Mouse (Mus musculus) CH12.LX (cell line): Measurements from ENCODE around the gene Clic4. TPM values are rescaled to one million over a fixed set of nuclear protein-coding genes. Genes with fewer than 3 reads are reported as not detected.

Source experiments
- DNase-seq: peaks from one replicate; pipeline ENCODE4 v3.0.0-alpha.2; 2013; ENCODE audit errors: extremely low read depth
- H3K27ac ChIP-seq: 2 replicates; pipeline ENCODE4 v1.5.1; 2012; ENCODE audit warnings: low read depth, mild to moderate bottlenecking, control low read depth, moderate library complexity; ENCODE audit not compliant: insufficient read depth
- H3K27me3 ChIP-seq: replicated peaks from 2 replicates; pipeline ENCODE3; 2012; ENCODE audit warnings: inconsistent platforms
- H3K36me3 ChIP-seq, 2 experiments: replicated peaks in 1 of 2; 2 replicates each; pipeline versions ENCODE3 to v1.6.1; 2012; ENCODE audit warnings: inconsistent platforms in 1 of 2, low read length in 1 of 2, mild to moderate bottlenecking in 1 of 2, mixed read lengths in 1 of 2, moderate library complexity in 1 of 2; ENCODE audit not compliant: control insufficient read depth in 1 of 2, insufficient read depth in 1 of 2
- H3K4me1 ChIP-seq, 2 experiments: 2 replicates each; pipeline ENCODE4 v1.6.1; 2012; ENCODE audit warnings: inconsistent platforms in 1 of 2, moderate library complexity in 1 of 2; ENCODE audit not compliant: insufficient read depth in 2 of 2, control insufficient read depth in 1 of 2
- H3K4me2 ChIP-seq: 2 replicates; pipeline ENCODE4 v1.6.1; 2012; ENCODE audit warnings: low read depth, mild to moderate bottlenecking, control low read depth; ENCODE audit not compliant: poor library complexity, insufficient read depth, severe bottlenecking
- H3K4me3 ChIP-seq, 3 experiments: fragments of 150-350 bp in 1 of 3; sonication (generic) in 1 of 3; replicated peaks in 1 of 3; 2 replicates each; pipeline versions ENCODE3 to v1.5.1; 2011 to 2012; ENCODE audit warnings: low read depth in 2 of 3, low read length in 2 of 3, mild to moderate bottlenecking in 2 of 3, moderate library complexity in 2 of 3, control low read depth in 1 of 3, improper control_type of control experiment in 1 of 3, inconsistent platforms in 1 of 3, mixed read lengths in 1 of 3; ENCODE audit not compliant: poor library complexity in 1 of 3
- H3K79me2 ChIP-seq: replicated peaks from 2 replicates; pipeline ENCODE4 v1.6.1; 2012; ENCODE audit warnings: mild to moderate bottlenecking, moderate library complexity; ENCODE audit not compliant: control insufficient read depth, poor library complexity, insufficient read depth, severe bottlenecking; ENCODE audit errors: extremely low read depth
- H3K9ac ChIP-seq: 2 replicates; pipeline ENCODE4 v1.6.1; 2012; ENCODE audit warnings: low read depth, mild to moderate bottlenecking, control low read depth, moderate library complexity; ENCODE audit not compliant: insufficient read depth
- H3K9me3 ChIP-seq: replicated peaks from 2 replicates; pipeline ENCODE3; 2012; ENCODE audit warnings: low read length, inconsistent platforms, mixed read lengths
- CHD1 ChIP-seq: IDR thresholded peaks from 2 replicates; pipeline ENCODE4 v1.6.1; 2012; ENCODE audit warnings: low read depth, low read length, improper control_type of control experiment, inconsistent platforms
- CHD2 ChIP-seq: IDR thresholded peaks from 2 replicates; pipeline ENCODE4 v1.6.1; 2011; ENCODE audit warnings: low read length, improper control_type of control experiment
- CTCF ChIP-seq, 2 experiments: IDR thresholded peaks in 1 of 2; conservative IDR thresholded peaks in 1 of 2; 2 replicates each; pipeline ENCODE4 v1.5.1; 2011 to 2012; ENCODE audit warnings: low read depth in 2 of 2, low read length in 2 of 2, improper control_type of control experiment in 1 of 2, inconsistent platforms in 1 of 2, mild to moderate bottlenecking in 1 of 2, moderate library complexity in 1 of 2
- E2F4 ChIP-seq: IDR thresholded peaks from 2 replicates; pipeline ENCODE4 v1.6.1; 2011; ENCODE audit warnings: low read depth, low read length, improper control_type of control experiment; ENCODE audit not compliant: insufficient replicate concordance
- EP300 ChIP-seq: IDR thresholded peaks from 2 replicates; pipeline ENCODE4 v1.6.1; 2011; ENCODE audit warnings: low read length, improper control_type of control experiment
- HCFC1 ChIP-seq: IDR thresholded peaks from 2 replicates; pipeline ENCODE4 v1.6.1; 2012; ENCODE audit warnings: low read depth, mild to moderate bottlenecking, inconsistent platforms, low read length, improper control_type of control experiment
- IRF4 ChIP-seq: IDR thresholded peaks from 2 replicates; pipeline ENCODE4 v1.6.1; 2014; ENCODE audit warnings: low read depth, mild to moderate bottlenecking, inconsistent platforms, low read length, improper control_type of control experiment
- JUN ChIP-seq: IDR thresholded peaks from 2 replicates; pipeline ENCODE4 v1.6.1; 2011; ENCODE audit warnings: low read depth, mild to moderate bottlenecking, low read length, improper control_type of control experiment, moderate library complexity; ENCODE audit not compliant: insufficient read depth
- JUND ChIP-seq: conservative IDR thresholded peaks from 2 replicates; pipeline ENCODE4 v1.6.1; 2011; ENCODE audit warnings: low read depth, low read length, improper control_type of control experiment
- KAT2A ChIP-seq: IDR thresholded peaks from 2 replicates; pipeline ENCODE4 v1.6.1; 2012; ENCODE audit warnings: low read length, improper control_type of control experiment, inconsistent platforms; ENCODE audit not compliant: insufficient replicate concordance
- MAFK ChIP-seq: IDR thresholded peaks from 2 replicates; pipeline ENCODE4 v1.6.1; 2011; ENCODE audit warnings: low read length, improper control_type of control experiment; ENCODE audit not compliant: insufficient replicate concordance
- MAZ ChIP-seq: IDR thresholded peaks from 2 replicates; pipeline ENCODE4 v1.6.1; 2012; ENCODE audit warnings: low read depth, mild to moderate bottlenecking, inconsistent platforms, low read length, improper control_type of control experiment, moderate library complexity
- NRF1 ChIP-seq: IDR thresholded peaks from 2 replicates; pipeline ENCODE4 v1.6.1; 2014; ENCODE audit warnings: low read depth, mild to moderate bottlenecking, inconsistent platforms, low read length, improper control_type of control experiment, moderate library complexity
- POLR2A ChIP-seq: IDR thresholded peaks from 2 replicates; pipeline ENCODE4 v1.6.1; 2011; ENCODE audit warnings: low read depth, mild to moderate bottlenecking, improper control_type of control experiment, low read length
- RCOR1 ChIP-seq: conservative IDR thresholded peaks from 2 replicates; pipeline ENCODE4 v1.6.1; 2012; ENCODE audit warnings: low read depth, mild to moderate bottlenecking, inconsistent platforms, low read length, improper control_type of control experiment
- SMC3 ChIP-seq: IDR thresholded peaks from 2 replicates; pipeline ENCODE4 v1.6.1; 2011; ENCODE audit warnings: low read depth, low read length, improper control_type of control experiment
- TCF12 ChIP-seq: IDR thresholded peaks from 2 replicates; pipeline ENCODE4 v1.6.1; 2014; ENCODE audit warnings: low read depth, mild to moderate bottlenecking, inconsistent platforms, low read length, improper control_type of control experiment
- USF2 ChIP-seq: conservative IDR thresholded peaks from 2 replicates; pipeline ENCODE4 v1.6.1; 2011; ENCODE audit warnings: low read depth, low read length, improper control_type of control experiment
- dilution Hi-C: fragments of 300-500 bp; cut with MboI; formaldehyde crosslinking; loops from 2 replicates; pipeline ENCODE4 v1.14.3; 2020; ENCODE audit warnings: low sequenced_read_pairs; ENCODE audit not compliant: extremely low pct_unique_long_range_greater_than_20kb, extremely low pct_ligation_motif_present
- in situ Hi-C: fragments of 300-500 bp; cut with MboI; formaldehyde crosslinking; loops from 3 replicates; pipeline ENCODE4 v1.14.3; 2019; ENCODE audit warnings: low sequenced_read_pairs, low pct_ligation_motif_present, low pct_unique_long_range_greater_than_20kb, mixed read lengths
- polyA plus RNA-seq: library from polyadenylated mRNA; unstranded; fragments of >175 nt; gene quantifications from 2 replicates; pipeline ENCODE4 v1.2.1, GENCODE M21; 2012; ENCODE audit warnings: low read depth; ENCODE audit not compliant: insufficient read length
- total RNA-seq, 2 experiments: library from RNA; depleted of rRNA; stranded (reverse); fragments of 300-350 nt in 1 of 2; fragments of >200 nt in 1 of 2; gene quantifications; 2 replicates each; pipeline ENCODE4 v1.2.3; 2012 to 2014

Gene Clic4
- total and polyA plus RNA-seq, 3 experiments, result 154 to 214 (median 199) TPM

DNA sequence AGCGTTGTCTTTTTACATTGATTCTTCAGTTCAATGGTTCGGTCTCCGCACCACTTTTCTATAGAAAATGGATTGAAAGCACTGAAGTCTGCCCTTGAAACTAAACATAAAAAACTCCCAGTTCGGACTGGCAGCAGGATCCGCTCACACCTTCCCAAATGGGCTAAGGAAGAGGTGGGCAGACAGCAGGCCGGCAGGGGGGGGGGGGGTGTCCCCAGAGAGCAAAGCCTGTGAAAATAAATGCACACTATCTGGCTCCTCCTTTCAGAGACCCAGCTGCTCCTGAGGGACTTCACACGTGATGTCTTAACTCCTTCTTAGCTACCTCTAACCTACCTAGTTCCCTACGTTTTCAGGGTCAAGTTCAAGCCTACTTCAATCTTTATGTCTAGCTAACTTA is 5.1 kb downstream of the Clic4 start:
- no peak overlapping the region for H3K27ac ChIP-seq
- H3K4me1 ChIP-seq, result peaks cover 5 to 58% of the 10 kb centered on the region in 2 experiments; a peak in 3 of 4 replicates
- no peak for TF ChIP-seq POLR2A
- TF ChIP-seq TCF12, result no peak
- TF ChIP-seq MAFK, result no peak
- no peak for TF ChIP-seq E2F4
- TF ChIP-seq EP300, result no peak
- TF ChIP-seq CTCF (conservative IDR thresholded peaks at IDR 0.05 in 1 of 2, IDR thresholded peaks at IDR 0.05 in 1 of 2; ENCODE audit: low read depth in 2 of 2, low read length in 2 of 2), result no peak
- TF ChIP-seq IRF4, result no peak
- TF ChIP-seq MAZ, result no peak
- H3K36me3 ChIP-seq, result peaks cover 31 to 80% of the 10 kb centered on the region in 2 experiments
- no peaks in the 10 kb centered on the region for H3K27me3 ChIP-seq
- peaks cover 93% of the 10 kb centered on the region for H3K79me2 ChIP-seq
- H3K9me3 ChIP-seq, result no peaks in the 10 kb centered on the region
- peak overlapping the region in 2 of 3 experiments; percentile 4 to 20 for H3K4me3 ChIP-seq
- dilution Hi-C loops, result no loop called here
- H3K9ac ChIP-seq, result no peak overlapping the region; the same call in 1 of the 2 replicates
- in situ Hi-C loops, result no loop called here
- no peak for DNase-seq
- H3K4me2 ChIP-seq, result peak overlapping the region; percentile 92

DNA sequence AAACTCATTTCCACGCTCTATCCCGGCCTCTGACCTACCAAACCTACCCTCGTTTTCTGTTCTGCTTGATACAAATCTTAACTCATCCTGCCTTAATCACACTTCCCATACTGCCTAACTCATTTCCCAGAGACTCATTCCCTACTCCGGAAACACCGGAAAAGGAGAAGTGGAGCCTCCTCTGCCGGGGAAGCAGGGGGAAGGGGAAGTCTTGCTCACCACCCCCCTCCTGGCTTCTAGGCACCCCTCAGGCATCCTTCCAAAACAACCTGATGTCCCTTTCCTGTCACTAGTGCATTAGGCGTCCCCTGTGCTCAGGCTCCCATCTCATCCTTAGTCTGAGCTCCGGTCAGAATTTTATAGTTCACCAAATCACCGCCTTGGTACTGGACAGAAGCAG is 5.6 kb downstream of the Clic4 start:
- Histone ChIP-seq H3K27ac (no peak overlapping the region; the same call in 1 of the 2 replicates), H3K4me3 (no peak overlapping the region), H3K27me3 (no peaks in the 10 kb centered on the region), H3K4me2 (peak overlapping the region; percentile 92), H3K79me2 (peaks cover 93% of the 10 kb centered on the region), H3K9me3 (no peaks in the 10 kb centered on the region), H3K36me3 (peaks cover 36 to 85% of the 10 kb centered on the region in 2 experiments), H3K9ac (no peak overlapping the region), H3K4me1 (peaks cover 5 to 64% of the 10 kb centered on the region in 2 experiments; a peak in 3 of 4 replicates)
- no peak for DNase-seq
- in situ Hi-C loops, result no loop called here
- TF ChIP-seq CHD2 (0 out of 2 replicates have a peak, but pooled peaks have one; percentile 13), USF2 (no peak)
- dilution Hi-C loops, result no loop called here

DNA sequence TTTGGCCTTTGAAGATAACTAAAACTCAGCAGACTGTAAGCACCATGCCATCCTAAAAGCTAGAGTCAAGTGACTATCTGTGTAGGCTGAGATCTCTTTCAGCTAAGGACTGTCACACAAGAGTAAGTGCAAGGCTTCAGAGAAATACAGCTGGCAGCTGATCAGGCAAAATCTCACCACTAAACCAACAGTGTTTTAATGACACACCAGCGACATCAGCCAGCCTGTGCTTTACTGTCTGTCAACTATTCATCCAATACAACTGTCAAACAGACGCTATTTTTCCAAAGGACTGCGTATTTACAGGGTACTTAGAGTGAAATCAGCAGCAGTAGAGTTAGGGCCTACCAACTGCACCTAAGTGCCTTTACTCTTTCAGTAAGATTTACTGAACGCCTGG is 12.2 kb downstream of the Clic4 start:
- Histone ChIP-seq H3K9ac (no peak overlapping the region), H3K4me1 (peaks cover 8 to 73% of the 10 kb centered on the region in 2 experiments), H3K27ac (no peak overlapping the region), H3K36me3 (peaks cover 45 to 73% of the 10 kb centered on the region in 2 experiments), H3K27me3 (no peaks in the 10 kb centered on the region), H3K79me2 (peaks cover 88% of the 10 kb centered on the region), H3K4me3 (no peak overlapping the region), H3K4me2 (no peak overlapping the region), H3K9me3 (no peaks in the 10 kb centered on the region)
- dilution Hi-C loops (no loop called here), in situ Hi-C loops (loop anchor here (5.0 kb wide), 1 partner anchor 33 kb away; no protein-coding TSS in a partner anchor)
- no peak for TF ChIP-seq NRF1
- TF ChIP-seq EP300, result no peak
- no peak for TF ChIP-seq E2F4
- no peak for TF ChIP-seq RCOR1
- no peak for TF ChIP-seq POLR2A
- no peak for TF ChIP-seq HCFC1
- no peak for TF ChIP-seq JUN
- no peak for TF ChIP-seq CHD1
- TF ChIP-seq MAFK, result no peak
- TF ChIP-seq KAT2A, result no peak
- no peak for TF ChIP-seq SMC3
- no peak for TF ChIP-seq CHD2
- TF ChIP-seq JUND, result no peak
- TF ChIP-seq USF2, result no peak
- DNase-seq, result no peak
